Mouse (Mus musculus): Measurements from ENCODE around the gene Hoxc8. TPM values are rescaled to one million over a fixed set of nuclear protein-coding genes. Genes with fewer than 3 reads are reported as not detected.

Gene Hoxc8
- total and polyA plus RNA-seq, 3 experiments: 0.31 to 1.7 TPM; not detected in 1

GRCm38 (mm10) chr15:103020899-103021418 is 30.6 kb downstream of the Hoxc8 start:
- peak overlapping the region; percentile 68 for H3K9ac ChIP-seq (ENCODE audit: control insufficient read depth, low read depth, low read length, poor library complexity, severe bottlenecking)
- TF ChIP-seq MAZ (IDR thresholded peaks at IDR 0.05; ENCODE audit: low read depth, low read length): peak; percentile 81
- peak; percentile 98 for TF ChIP-seq MAX (IDR thresholded peaks at IDR 0.05; ENCODE audit: low read length)
- TF ChIP-seq USF1 (IDR thresholded peaks at IDR 0.05; ENCODE audit: low read depth, low read length): peak; percentile 99
- TF ChIP-seq NRF1 (IDR thresholded peaks at IDR 0.05; ENCODE audit: insufficient read depth, low read depth, low read length, poor library complexity, severe bottlenecking): no peak
- no peak for TF ChIP-seq MAFK (IDR thresholded peaks at IDR 0.05; ENCODE audit: borderline replicate concordance, low read depth, low read length)
- peak; percentile 83 to 97; a peak in 3 of 4 replicates for TF ChIP-seq USF2 (IDR thresholded peaks at IDR 0.05; ENCODE audit: borderline replicate concordance in 1 of 2, insufficient read depth in 1 of 2, low read depth in 1 of 2, low read length in 2 of 2)
- peak; percentile 68; the same call in 1 of the 2 replicates for TF ChIP-seq HCFC1 (IDR thresholded peaks at IDR 0.05; ENCODE audit: low read depth, low read length)
- TF ChIP-seq CHD2 (IDR thresholded peaks at IDR 0.05; ENCODE audit: low read length): peak; percentile 70
- 0 out of 2 replicates have a peak, but pooled peaks have one; percentile 45 for TF ChIP-seq TBP (IDR thresholded peaks at IDR 0.05; ENCODE audit: low read depth, low read length)
- peaks cover 0 to 11% of the 10 kb centered on the region in 2 experiments; a peak in 2 of 4 replicates for H3K36me3 ChIP-seq (ENCODE audit: control insufficient read depth in 1 of 2, insufficient read depth in 2 of 2, low read length in 2 of 2)
- peak; percentile 93 for DNase-seq (ENCODE audit: low read depth, low spot score)
- peak overlapping the region; percentile 47 to 70 for H3K4me3 ChIP-seq (ENCODE audit: control insufficient read depth in 1 of 2, insufficient read depth in 1 of 2, low read depth in 2 of 2, low read length in 2 of 2)
- H3K9me3 ChIP-seq (replicated peaks; ENCODE audit: insufficient read depth, low read length): no peaks in the 10 kb centered on the region
- peaks cover 5 to 8% of the 10 kb centered on the region in 2 experiments for H3K4me1 ChIP-seq (ENCODE audit: control insufficient read depth in 1 of 2, insufficient read depth in 2 of 2, low read length in 2 of 2)
- no peaks in the 10 kb centered on the region for H3K79me2 ChIP-seq (ENCODE audit: control insufficient read depth, insufficient read depth, low read length, poor library complexity)
- no peaks in the 10 kb centered on the region for H3K27me3 ChIP-seq (ENCODE audit: control insufficient read depth in 1 of 2, insufficient read depth in 2 of 2, low read length in 2 of 2)
- H3K27ac ChIP-seq (ENCODE audit: control insufficient read depth, low read depth, low read length): peak overlapping the region; percentile 69

GRCm38 (mm10) chr15:103021544-103021943 is 31.1 kb downstream of the Hoxc8 start:
- Histone ChIP-seq H3K36me3 (ENCODE audit: control insufficient read depth in 1 of 2, insufficient read depth in 2 of 2, low read length in 2 of 2) (peaks cover 0 to 11% of the 10 kb centered on the region in 2 experiments; a peak in 2 of 4 replicates), H3K4me1 (ENCODE audit: control insufficient read depth in 1 of 2, insufficient read depth in 2 of 2, low read length in 2 of 2) (peaks cover 5 to 8% of the 10 kb centered on the region in 2 experiments), H3K9ac (ENCODE audit: control insufficient read depth, low read depth, low read length, poor library complexity, severe bottlenecking) (peak overlapping the region; percentile 68), H3K79me2 (ENCODE audit: control insufficient read depth, insufficient read depth, low read length, poor library complexity) (no peaks in the 10 kb centered on the region), H3K27me3 (ENCODE audit: control insufficient read depth in 1 of 2, insufficient read depth in 2 of 2, low read length in 2 of 2) (no peaks in the 10 kb centered on the region), H3K4me3 (ENCODE audit: control insufficient read depth in 1 of 2, insufficient read depth in 1 of 2, low read depth in 2 of 2, low read length in 2 of 2) (peak overlapping the region; percentile 47 to 70), H3K9me3 (replicated peaks; ENCODE audit: insufficient read depth, low read length) (no peaks in the 10 kb centered on the region), H3K27ac (ENCODE audit: control insufficient read depth, low read depth, low read length) (peak overlapping the region; percentile 69)
- no peak for TF ChIP-seq ELF1 (IDR thresholded peaks at IDR 0.05; ENCODE audit: low read depth, low read length)
- TF ChIP-seq EP300 (IDR thresholded peaks at IDR 0.05; ENCODE audit: low read depth in 1 of 2, low read length in 2 of 2): peak; percentile 80 to 81
- TF ChIP-seq RCOR1 (IDR thresholded peaks at IDR 0.05; ENCODE audit: low read depth, low read length): peak; percentile 93
- peak; percentile 27; the same call in 1 of the 2 replicates for TF ChIP-seq MYC (IDR thresholded peaks at IDR 0.05; ENCODE audit: low read depth, low read length)
- peak; percentile 57; the same call in 1 of the 2 replicates for TF ChIP-seq ETS1 (IDR thresholded peaks at IDR 0.05; ENCODE audit: low read depth, low read length)
- peak; percentile 29; the same call in 1 of the 2 replicates for TF ChIP-seq TAL1 (IDR thresholded peaks at IDR 0.05; ENCODE audit: low read length)
- peak; percentile 44; the same call in 1 of the 2 replicates for TF ChIP-seq MXI1 (IDR thresholded peaks at IDR 0.05; ENCODE audit: low read depth, low read length)
- no peak for TF ChIP-seq GABPA (IDR thresholded peaks at IDR 0.05; ENCODE audit: low read depth, low read length)
- no peak for TF ChIP-seq TBP (IDR thresholded peaks at IDR 0.05; ENCODE audit: low read depth, low read length)
- TF ChIP-seq POLR2A (IDR thresholded peaks at IDR 0.05; ENCODE audit: control insufficient read depth in 1 of 2, insufficient read depth in 1 of 2, low read depth in 1 of 2, low read length in 2 of 2, poor library complexity in 1 of 2): no peak
- peak; percentile 50; the same call in 1 of the 2 replicates for TF ChIP-seq SIN3A (IDR thresholded peaks at IDR 0.05; ENCODE audit: low read length)
- TF ChIP-seq TCF12 (IDR thresholded peaks at IDR 0.05; ENCODE audit: low read depth, low read length): peak; percentile 89
- peak; percentile 92 for TF ChIP-seq GATA1 (IDR thresholded peaks at IDR 0.05; ENCODE audit: low read depth, low read length)
- peak; percentile 70 for DNase-seq (ENCODE audit: low read depth, low spot score)
